Mouse (Mus musculus) ES-E14 (cell line): ENCODE results near the gene Mafb. TPM values are rescaled to one million over a fixed set of nuclear protein-coding genes. Genes with fewer than 3 reads are reported as not detected.

Source experiments
- DNase-seq: peaks from one replicate; pipeline ENCODE4 v3.0.0-alpha.2; 2013; ENCODE audit warnings: low read depth, low spot score
- H3K27ac ChIP-seq: 2 replicates; pipeline ENCODE4 v1.5.1; 2012; ENCODE audit warnings: low read depth, mild to moderate bottlenecking, low read length, moderate library complexity, mixed read lengths; ENCODE audit not compliant: poor library complexity, insufficient read depth, severe bottlenecking
- H3K36me3 ChIP-seq: 2 replicates; pipeline ENCODE4 v1.6.1; 2012; ENCODE audit warnings: mild to moderate bottlenecking, low read length, moderate library complexity, mixed read lengths; ENCODE audit not compliant: control insufficient read depth, poor library complexity, insufficient read depth, severe bottlenecking
- H3K4me1 ChIP-seq, 2 experiments: fragments of 150-350 bp in 1 of 2; sonication (generic) in 1 of 2; 2 replicates each; pipeline ENCODE4 v1.6.1; 2012; ENCODE audit warnings: low read length in 2 of 2, mild to moderate bottlenecking in 1 of 2, mixed read lengths in 1 of 2; ENCODE audit not compliant: control insufficient read depth in 2 of 2, insufficient read depth in 2 of 2, poor library complexity in 1 of 2
- H3K4me3 ChIP-seq, 2 experiments: fragments of 150-350 bp in 1 of 2; sonication (generic) in 1 of 2; 2 replicates each; pipeline ENCODE4 v1.5.1; 2012; ENCODE audit warnings: low read length in 2 of 2, low read depth in 1 of 2, mild to moderate bottlenecking in 1 of 2, mixed read lengths in 1 of 2; ENCODE audit not compliant: insufficient read depth in 1 of 2, poor library complexity in 1 of 2, severe bottlenecking in 1 of 2
- H3K9ac ChIP-seq: 2 replicates; pipeline ENCODE4 v1.6.1; 2012; ENCODE audit warnings: low read depth, mild to moderate bottlenecking, low read length, mixed read lengths; ENCODE audit not compliant: poor library complexity, insufficient read depth, severe bottlenecking
- H3K9me3 ChIP-seq: fragments of 150-350 bp; sonication (generic); 2 replicates; pipeline ENCODE4 v1.6.1; 2012; ENCODE audit warnings: low read depth, mild to moderate bottlenecking, low read length; ENCODE audit not compliant: control insufficient read depth, insufficient read depth
- CHD2 ChIP-seq: IDR thresholded peaks from 2 replicates; pipeline ENCODE4 v1.6.1; 2014; ENCODE audit warnings: mild to moderate bottlenecking, low read depth, low read length, inconsistent platforms
- HCFC1 ChIP-seq: IDR thresholded peaks from 2 replicates; pipeline ENCODE4 v1.6.1; 2012; ENCODE audit warnings: low read length, inconsistent platforms, borderline replicate concordance; ENCODE audit not compliant: insufficient read depth
- MAFK ChIP-seq: IDR thresholded peaks from 2 replicates; pipeline ENCODE4 v1.6.1; 2014; ENCODE audit warnings: mild to moderate bottlenecking, low read depth, low read length, inconsistent platforms; ENCODE audit not compliant: insufficient read depth
- ZC3H11A ChIP-seq: IDR thresholded peaks from 2 replicates; pipeline ENCODE4 v1.6.1; 2012; ENCODE audit warnings: low read depth, mild to moderate bottlenecking, inconsistent platforms, low read length, borderline replicate concordance
- ZNF384 ChIP-seq: IDR thresholded peaks from 2 replicates; pipeline ENCODE4 v1.6.1; 2012; ENCODE audit warnings: low read depth, low read length, inconsistent platforms
- in situ Hi-C, 2 experiments: fragments of 600-800 bp; cut with MboI; formaldehyde crosslinking; loops; one replicate each; pipeline ENCODE4 v1.15.1; 2025; ENCODE audit warnings: low sequenced_read_pairs in 2 of 2, inconsistent platforms in 1 of 2; ENCODE audit not compliant: unreplicated experiment in 2 of 2
- total RNA-seq: library from RNA; depleted of rRNA; stranded (reverse); fragments of 300-350 nt; gene quantifications from 2 replicates; pipeline ENCODE4 v1.2.3, GENCODE M21; 2012

The Mafb gene
- total RNA-seq, 1 experiment = 0.45 TPM

GRCm38 (mm10) chr2:160363201-160363600 is 3.7 kb downstream of the Mafb start:
- H3K9me3 ChIP-seq = no peaks in the 10 kb centered on the region
- H3K36me3 ChIP-seq = no peaks in the 10 kb centered on the region
- in situ Hi-C loops = no loop called here
- no peak overlapping the region for H3K27ac ChIP-seq
- H3K4me3 ChIP-seq = no peak overlapping the region
- H3K4me1 ChIP-seq = peaks cover 0 to 11% of the 10 kb centered on the region in 2 experiments; a peak in 1 of 4 replicates
- TF ChIP-seq CHD2 (no peak), ZC3H11A (no peak)
- DNase-seq = no peak
- H3K9ac ChIP-seq = no peak overlapping the region

- Histone ChIP-seq H3K9me3 (no peaks in the 10 kb centered on the region), H3K36me3 (no peaks in the 10 kb centered on the region), H3K9ac (no peak overlapping the region), H3K4me3 (no peak overlapping the region), H3K4me1 (peaks cover 0 to 11% of the 10 kb centered on the region in 2 experiments; a peak in 1 of 4 replicates), H3K27ac (no peak overlapping the region)
- TF ChIP-seq ZNF384 = no peak
- TF ChIP-seq CHD2 = no peak
- no peak for TF ChIP-seq HCFC1
- TF ChIP-seq ZC3H11A = no peak
- TF ChIP-seq MAFK = no peak
- no peak for DNase-seq
- in situ Hi-C loops = no loop called here
These were observed 5.3 kb downstream of the Mafb start for GRCm38 (mm10) chr2:160361442-160362121.

GRCm38 (mm10) chr2:160360234-160360874 is 6.5 kb downstream of the Mafb start:
- in situ Hi-C loops = no loop called here
- peak; percentile 56 for DNase-seq
- no peak overlapping the region for H3K9ac ChIP-seq

GRCm38 (mm10) chr2:160358896-160359295 is 8.0 kb downstream of the Mafb start:
- Histone ChIP-seq H3K9ac (no peak overlapping the region), H3K4me1 (peaks cover 0 to 8% of the 10 kb centered on the region in 2 experiments; a peak in 1 of 4 replicates), H3K9me3 (no peaks in the 10 kb centered on the region), H3K4me3 (no peak overlapping the region), H3K36me3 (no peaks in the 10 kb centered on the region), H3K27ac (no peak overlapping the region)
- in situ Hi-C loops = no loop called here
- no peak for DNase-seq
- no peak for TF ChIP-seq ZC3H11A
- TF ChIP-seq MAFK = no peak
- TF ChIP-seq HCFC1 = no peak
- TF ChIP-seq CHD2 = no peak
- TF ChIP-seq ZNF384 = no peak

More at GRCm38 (mm10) chr2:160360234-160360874, 6.5 kb downstream of the Mafb start:
- Histone ChIP-seq H3K4me1 (peaks cover 0 to 8% of the 10 kb centered on the region in 2 experiments; a peak in 1 of 4 replicates), H3K4me3 (no peak overlapping the region), H3K9me3 (no peaks in the 10 kb centered on the region), H3K36me3 (no peaks in the 10 kb centered on the region), H3K27ac (no peak overlapping the region)
- TF ChIP-seq HCFC1 = no peak
- TF ChIP-seq MAFK = no peak
- no peak for TF ChIP-seq ZNF384
- TF ChIP-seq CHD2 = no peak
- TF ChIP-seq ZC3H11A = no peak
